Mouse (Mus musculus) urinary bladder, postnatal 25 days (tissue): ENCODE measurements around the gene Ccdc106.
"Not testable (repeated sequence)": the region's sequence is repeated elsewhere in the genome, so short reads cannot be mapped to it uniquely, and the experiment has no call there.

Experiments
- DNase-seq: peaks from one replicate; pipeline ENCODE4 v3.0.0; 2022; ENCODE audit warnings: low spot score

Ccdc106 gene

GRCm38 (mm10) chr7:5020000-5020681 lies at the start of gene Ccdc106, which contains the start of gene Zfp865:
TSS of gene Ccdc106 (plus strand) at chr7:5020553.
TSS of gene Zfp865 (plus strand) at chr7:5020376.
- DNase-seq = peak; percentile 94

DNA sequence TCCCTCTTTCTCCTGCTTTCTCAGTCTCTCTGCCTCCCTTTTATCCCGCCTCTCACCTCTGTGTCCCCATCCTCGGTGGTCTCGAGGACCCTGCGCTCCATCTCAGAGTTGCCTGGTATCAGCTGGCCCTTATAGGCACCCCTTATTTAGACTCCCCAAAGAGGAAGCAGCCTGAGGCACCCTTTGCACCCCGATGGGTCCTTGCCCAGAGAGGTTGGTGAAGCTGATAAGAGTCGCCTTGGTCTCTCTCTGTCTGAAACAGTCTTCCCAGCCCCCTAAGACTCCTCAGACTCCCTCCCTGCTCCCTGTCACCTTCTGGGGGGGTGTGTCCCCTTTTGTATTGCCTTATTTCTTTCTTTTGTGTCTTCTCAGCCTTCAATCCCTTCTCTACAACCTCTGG lies 49.3 kb upstream of the Ccdc106 start, which contains the start of gene Sbk3:
Gene Sbk3, minus strand, starts transcription at position 101 of the 400 bp plus-strand sequence.
- DNase-seq = no peak

- DNase-seq = no peak
These were observed 48.6 kb upstream of the Ccdc106 start for GRCm38 (mm10) chr7:4971710-4972109.

DNA sequence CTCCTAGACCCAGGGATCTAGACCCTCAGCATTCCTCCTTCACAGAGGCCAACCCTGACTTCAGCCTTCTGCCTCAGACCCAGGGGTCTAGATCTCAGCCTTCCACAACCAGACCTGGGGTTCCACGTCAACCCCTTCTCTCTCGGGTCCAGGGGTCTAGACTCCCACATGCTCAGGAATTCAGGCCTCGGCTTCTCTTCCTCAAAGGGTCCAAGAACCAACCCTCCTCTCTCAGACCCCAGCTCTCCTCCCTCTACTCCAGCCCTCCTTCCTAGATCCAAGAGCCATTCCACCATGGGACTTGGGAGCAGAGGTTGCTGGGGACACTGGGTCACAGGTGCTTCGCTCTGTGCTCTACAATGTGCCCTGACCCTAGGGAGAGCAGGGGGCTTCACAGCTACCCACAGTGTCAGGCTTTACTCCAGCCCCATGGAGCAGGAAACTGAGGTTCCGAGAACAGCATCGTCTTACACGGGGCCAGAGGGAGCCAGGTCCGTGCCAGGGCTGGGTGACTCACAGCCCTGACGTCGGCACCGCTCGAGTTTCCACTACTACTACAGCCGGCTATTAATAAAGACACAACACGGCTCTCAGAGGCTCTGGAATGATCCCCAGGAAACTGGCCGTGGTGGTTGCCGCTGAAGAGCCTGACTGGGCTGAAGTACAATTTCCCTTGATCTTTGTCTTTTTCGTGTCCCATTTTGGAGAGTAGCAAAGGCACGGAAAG lies 47.9 kb upstream of the Ccdc106 start:
- peak; percentile 24 for DNase-seq

DNA sequence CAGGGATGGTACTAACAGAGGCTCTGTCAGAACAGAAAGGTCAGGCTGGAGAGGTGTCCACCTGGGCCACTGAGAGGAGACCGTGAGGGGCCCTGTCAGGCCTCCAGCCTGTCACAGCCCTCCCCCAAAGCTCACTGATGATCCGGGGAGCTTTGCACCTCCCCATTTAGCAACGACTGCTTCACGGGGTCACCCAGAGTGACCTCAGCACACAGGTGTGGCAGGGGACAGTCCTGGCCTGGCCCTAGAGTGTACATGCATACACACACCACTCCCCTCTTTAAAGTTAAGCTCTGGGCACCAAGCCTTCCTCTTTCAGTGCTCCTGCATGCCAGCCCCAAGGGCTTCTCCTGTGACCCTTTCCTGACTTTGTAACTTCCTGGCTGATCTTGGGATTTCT lies 44.9 kb upstream of the Ccdc106 start:
- no peak for DNase-seq

- no peak for DNase-seq
These were observed 43.5 kb upstream of the Ccdc106 start for GRCm38 (mm10) chr7:4976832-4977231.

DNA sequence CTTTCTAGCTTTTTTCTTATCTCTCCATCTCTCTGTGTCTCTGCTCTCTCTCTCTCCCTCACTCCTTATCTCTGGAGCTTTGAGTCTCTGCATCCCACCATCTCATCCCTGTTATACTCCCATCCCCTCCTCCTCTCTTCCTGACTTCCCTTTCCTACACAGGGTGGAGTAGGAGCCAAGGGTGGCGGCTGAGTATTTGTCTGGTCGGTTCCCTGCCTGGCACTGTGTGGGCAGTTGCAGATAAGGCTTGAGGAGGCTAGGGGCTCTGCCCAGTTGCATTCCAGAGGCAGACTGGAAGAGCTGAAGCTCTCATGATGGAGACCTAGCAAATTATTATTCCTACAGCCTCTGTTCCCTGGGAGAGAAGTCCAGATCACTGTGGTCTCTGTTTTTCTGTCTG lies 32.1 kb upstream of the Ccdc106 start:
- DNase-seq = no peak

DNA sequence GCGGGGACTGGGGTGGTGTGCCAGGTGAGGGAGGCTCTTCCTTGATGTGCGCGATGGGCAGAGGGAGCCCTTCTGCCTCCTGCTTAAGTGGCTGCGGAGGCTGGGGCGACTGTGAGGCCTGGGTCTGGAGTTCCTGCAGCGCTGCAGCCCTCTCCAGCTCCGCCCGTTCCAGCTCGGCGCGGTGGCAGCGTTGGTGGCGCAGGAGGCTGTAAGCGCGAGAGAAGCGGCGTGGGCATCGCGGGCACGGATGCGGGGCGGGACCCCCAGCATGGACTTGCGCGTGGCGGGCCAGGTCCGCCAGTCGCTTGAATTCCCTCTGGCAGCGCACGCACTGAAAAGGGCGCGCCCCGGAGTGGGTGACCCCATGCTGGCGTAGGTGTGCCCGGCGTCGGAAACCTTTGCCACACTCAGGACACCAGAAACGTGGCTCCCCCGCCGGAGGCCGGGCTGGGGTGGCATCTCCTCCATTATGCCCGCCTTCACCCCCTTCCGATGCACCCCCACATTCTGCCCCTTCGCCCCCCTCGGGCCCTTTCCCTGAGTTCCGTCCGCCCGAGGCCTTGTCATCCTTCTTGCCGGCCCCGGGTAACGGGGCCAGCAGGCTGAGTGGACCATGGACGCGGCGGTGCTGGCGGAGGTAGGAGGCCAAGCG lies 26.9 kb upstream of the Ccdc106 start:
- DNase-seq = no peak

GRCm38 (mm10) chr7:4993999-4994788 lies 26.2 kb upstream of the Ccdc106 start:
- DNase-seq = no peak

GRCm38 (mm10) chr7:4995268-4996002 lies 24.9 kb upstream of the Ccdc106 start:
- DNase-seq = no peak

- peak; percentile 93 for DNase-seq
These were observed 24.1 kb upstream of the Ccdc106 start, which contains the start of gene Zfp579 for GRCm38 (mm10) chr7:4996003-4996895. TSS of gene Zfp579 (minus strand) at chr7:4996158.

- no peak for DNase-seq
These were observed 23.4 kb upstream of the Ccdc106 start for GRCm38 (mm10) chr7:4996934-4997333.

DNA sequence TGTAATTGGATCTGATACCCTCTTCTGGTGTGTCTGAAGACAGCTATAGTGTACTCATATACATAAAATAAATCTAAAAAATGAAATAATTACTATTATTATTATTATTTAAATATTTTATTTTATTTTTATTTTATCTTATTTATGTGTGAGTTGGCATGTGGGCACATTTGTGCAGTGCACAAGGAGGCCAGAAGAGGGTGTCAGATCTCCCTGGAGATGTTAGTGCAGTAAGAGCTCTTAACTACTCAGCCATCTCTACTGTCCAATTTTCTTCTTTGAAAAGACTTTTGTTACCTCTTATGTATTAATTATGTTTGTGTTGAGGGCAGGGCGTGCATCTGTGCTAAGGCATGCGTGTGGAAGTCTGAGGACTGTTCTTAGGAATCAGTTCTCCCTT lies 20.5 kb upstream of the Ccdc106 start:
- DNase-seq = no peak

DNA sequence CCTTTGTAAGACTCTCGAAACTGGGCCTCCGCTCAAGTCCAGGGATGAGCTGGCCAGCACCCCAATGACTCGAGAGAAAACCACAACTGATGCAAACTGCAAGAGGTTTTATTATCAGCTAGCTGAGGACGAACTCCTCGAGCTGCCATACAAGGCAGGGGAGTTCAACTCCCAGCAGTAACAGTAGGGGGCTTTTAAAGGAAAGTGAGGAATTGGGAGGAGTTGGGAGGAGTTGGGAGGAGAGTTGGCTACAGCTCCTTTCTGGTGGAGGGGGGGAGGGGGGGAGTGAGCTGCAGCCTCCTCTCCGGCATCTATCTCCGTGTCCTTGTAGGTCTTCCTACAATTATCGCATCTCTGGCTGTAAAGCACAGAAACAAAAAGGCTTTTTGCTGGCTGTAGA lies 17.5 kb upstream of the Ccdc106 start:
- DNase-seq = not testable (repeated sequence)

DNA sequence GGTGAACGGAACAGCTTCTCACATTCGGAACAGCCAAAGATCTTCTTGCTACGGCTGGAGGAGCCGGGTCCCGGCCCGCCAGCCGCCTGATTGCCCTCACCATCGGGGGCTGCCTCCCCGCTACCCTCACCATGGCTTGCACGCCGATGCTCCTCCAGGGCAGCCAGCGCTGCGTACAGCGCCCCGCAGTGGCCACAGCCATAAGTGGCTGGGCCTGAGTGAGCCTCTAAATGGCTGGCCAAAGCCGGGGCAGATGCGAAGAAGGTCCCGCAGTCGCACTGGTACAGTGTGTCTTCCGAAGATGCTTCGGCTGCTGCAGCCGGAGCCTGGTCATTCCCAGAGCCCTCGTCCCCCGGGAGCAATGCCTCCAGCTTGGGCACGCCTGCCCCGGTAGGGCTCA lies 12.1 kb upstream of the Ccdc106 start:
- no peak for DNase-seq

GRCm38 (mm10) chr7:5012681-5013513 lies 7.5 kb upstream of the Ccdc106 start:
- DNase-seq = no peak

DNA sequence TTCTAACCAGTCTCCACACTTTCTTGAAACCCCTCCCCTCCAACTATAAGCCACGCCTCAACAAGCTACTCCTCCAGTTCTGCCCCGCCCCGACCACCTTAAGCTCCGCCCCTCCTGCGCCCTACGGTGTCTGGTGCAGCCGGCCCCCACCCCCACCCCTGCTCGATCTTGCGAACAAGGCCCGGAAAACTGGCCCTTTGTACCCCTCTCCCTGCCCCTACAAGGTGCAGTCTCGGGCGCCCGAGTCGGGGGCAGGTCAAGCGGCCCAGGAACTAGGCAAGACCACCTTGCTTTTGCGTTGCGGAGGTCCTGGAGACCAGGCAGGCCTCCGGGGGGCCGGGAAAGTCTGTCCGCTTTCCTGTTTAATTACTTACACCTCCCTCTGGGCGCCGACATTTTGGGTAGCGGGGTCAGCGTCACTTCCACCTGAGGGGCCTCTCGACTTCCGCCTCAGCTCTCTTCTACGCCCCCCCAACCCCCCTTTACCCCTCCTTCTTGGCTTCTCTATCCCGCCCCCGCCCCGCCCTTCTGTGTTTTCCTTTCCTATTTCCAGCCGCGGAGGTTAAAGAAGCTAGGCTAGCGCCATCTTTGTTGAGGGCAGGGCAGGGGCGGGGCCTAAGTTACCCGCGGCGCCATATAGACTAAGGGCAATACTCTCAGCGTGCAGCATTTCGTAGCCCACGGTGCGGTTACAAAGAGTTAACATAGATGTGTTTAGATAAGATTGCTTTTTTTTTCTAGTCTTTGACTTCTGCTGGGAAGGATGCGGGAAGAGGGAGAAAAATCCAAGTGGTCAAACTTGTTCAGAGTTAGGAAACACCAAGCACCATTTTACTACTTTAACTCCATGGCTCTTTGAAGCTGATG lies 5.9 kb upstream of the Ccdc106 start, which contains the start of the genes Zfp524 and Fiz1:
Gene Zfp524, plus strand, starts transcription at position 165 of the 867 bp plus-strand sequence.
Gene Fiz1, minus strand, starts transcription at position 447 of the 867 bp plus-strand sequence.
- peak; percentile 97 for DNase-seq
